Mouse (Mus musculus): ENCODE measurements around the gene Dnal4. TPM values are rescaled to one million over a fixed set of nuclear protein-coding genes. Genes with fewer than 3 reads are reported as not detected.

Dnal4 gene
- total and polyA plus RNA-seq, 3 experiments = 13.9 to 43.0 (median 24.8) TPM

DNA sequence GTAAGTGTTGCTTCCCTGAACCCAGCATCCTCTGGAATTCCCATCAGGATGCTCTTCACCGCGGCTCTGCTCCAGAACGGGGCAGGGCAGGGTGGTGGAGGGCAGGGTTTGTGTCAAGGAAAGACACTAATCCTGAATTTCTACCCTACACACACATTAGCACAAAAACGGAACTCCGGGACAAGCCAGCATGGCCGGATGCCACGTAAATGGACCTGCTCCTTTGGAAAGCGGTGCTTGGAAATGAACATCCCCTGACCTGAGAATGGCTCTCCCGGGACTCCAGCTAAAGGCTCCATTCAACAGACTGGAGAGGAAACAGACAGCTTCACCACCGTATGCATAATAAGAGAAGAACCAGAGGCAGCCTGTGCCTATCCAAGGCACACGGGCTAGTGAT, 23.1 kb upstream of the Dnal4 start:
- no peak for DNase-seq

DNA sequence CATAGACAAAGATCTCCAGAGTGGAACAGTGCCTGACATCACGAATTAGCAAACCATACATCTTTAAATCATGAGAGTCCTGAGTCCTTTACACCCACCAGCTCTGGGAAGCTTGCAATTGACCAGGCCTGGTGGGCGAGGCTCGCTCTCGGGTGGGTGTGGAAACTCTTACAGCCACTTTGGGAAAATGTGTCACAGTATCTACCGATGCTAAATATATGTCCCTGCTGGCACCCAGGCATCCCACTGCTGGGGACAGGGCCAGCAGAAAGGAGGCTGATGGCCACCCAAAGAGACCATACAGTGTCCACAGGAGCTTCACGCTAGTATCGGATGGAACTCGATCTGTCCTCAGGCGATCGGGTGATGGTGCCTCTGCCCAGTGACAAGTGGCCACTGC, 20.9 kb upstream of the Dnal4 start:
- no peak for DNase-seq

DNA sequence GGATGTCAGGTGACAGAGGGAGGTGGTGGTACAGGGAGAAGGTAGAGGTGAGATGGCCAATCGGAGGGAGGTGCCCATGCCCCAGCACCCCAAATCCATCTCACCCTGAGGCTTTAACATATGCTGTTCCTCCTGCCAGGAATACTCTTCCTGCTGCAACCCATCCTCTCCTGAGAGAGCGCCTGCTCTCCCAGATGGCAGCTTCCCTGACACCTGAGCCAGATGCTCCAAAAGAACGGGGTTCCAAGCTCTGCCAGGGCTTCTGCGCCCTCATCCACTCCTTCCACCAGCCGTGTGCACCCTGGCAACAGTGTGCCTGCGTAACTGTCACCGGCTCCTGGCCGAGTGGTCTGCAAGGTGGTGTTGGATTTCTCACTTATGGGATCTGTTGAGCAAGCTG, 20.0 kb upstream of the Dnal4 start:
- no peak for DNase-seq

DNA sequence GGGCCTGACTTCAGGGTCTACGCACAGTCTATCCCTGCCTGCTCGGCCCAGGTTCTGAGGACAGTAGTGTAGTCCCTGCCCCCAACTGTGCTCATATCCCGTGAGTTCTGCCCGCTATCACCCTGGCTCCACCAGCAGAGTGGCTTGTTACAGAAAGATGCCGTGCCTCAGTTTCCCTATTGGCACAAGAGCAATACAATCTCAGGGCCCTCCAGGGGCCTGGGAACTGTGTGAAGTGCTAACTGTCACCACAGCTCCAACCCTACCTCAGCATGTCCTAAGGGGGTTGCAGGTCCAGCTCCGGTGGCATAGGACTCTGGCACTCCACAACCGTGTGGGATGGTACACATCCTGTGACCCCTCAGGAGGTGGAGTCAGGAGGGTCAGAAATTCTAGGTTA, 19.4 kb upstream of the Dnal4 start:
- DNase-seq = no peak

DNA sequence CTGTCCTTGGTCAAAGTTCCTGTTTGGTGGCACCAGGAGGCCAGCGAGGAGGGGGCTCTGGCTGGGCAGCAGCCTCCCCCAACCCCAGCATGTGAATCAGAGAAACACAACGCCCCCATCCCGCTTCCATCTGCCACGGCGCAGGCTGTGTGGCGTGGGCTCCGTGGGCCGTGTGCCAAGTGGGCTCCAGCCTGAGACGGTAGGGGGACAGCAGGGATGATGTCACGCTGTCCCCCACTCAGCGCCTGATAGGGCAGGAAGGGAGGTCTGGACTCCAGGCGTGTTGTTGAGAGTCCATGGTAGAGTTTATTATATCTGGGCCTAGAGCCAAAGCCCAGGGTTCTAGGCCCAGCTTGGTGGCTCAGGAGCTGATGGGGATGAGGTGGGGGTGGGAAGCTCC, 18.6 kb upstream of the Dnal4 start:
- no peak for DNase-seq

DNA sequence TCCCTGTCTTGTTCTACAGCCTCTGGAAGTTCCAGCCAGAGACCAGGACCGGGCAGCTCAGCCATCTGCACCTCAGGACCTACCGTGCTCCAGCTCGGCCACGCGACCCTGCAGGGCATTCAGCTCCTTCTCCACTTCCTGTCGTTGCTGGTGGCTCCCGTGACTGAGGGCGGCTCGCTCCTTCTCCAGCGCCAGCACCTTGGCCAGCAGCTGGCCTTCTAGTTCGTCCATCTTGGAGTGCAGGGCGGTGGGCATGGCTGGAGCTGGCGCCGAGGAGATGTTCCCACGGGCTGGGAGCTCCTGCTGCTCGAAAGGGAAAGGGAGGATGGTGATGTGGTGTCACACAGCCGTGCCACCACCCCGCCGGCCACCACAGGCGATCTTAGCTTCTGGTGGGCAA, 16.5 kb upstream of the Dnal4 start:
- DNase-seq = no peak

DNA sequence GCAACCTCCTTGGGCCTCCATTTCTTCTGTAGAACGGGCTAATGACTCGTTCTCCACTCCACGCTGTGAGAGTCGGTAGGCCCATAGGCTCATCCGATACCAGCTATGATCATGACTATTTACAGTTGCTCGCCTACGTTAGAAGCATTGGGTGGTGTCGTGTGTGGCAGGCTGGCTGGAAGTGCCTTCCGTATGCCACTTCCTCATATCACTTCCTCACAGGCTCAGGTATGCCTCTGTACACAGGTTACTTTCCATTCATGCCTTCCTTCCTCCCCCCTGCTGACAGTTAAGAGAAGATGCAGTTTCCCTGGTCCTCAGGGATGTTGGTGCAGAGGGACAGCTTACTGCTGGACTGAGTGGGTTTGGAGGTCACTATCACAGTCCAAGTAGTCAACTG, 15.4 kb upstream of the Dnal4 start:
- DNase-seq = no peak

DNA sequence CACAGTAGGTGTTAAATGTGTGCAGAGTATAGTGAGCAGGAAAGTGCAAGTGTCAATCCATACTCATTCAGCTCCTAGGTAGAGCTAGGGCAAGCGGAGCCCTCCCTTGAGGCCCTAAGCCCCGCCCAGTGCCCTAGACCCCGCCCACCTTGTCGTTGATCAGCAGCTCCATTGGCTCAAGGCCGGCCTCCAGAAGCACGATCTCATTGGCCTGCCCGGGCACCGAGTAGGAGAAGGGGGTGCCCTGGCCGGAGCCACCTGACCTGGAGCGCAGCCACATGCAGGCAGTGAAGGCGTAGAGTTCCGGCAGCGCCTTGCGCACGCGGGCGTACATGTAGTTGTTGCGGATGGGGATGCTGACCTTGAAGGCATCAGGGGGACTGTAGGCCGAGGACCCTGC, 14.8 kb upstream of the Dnal4 start:
- DNase-seq = no peak

DNA sequence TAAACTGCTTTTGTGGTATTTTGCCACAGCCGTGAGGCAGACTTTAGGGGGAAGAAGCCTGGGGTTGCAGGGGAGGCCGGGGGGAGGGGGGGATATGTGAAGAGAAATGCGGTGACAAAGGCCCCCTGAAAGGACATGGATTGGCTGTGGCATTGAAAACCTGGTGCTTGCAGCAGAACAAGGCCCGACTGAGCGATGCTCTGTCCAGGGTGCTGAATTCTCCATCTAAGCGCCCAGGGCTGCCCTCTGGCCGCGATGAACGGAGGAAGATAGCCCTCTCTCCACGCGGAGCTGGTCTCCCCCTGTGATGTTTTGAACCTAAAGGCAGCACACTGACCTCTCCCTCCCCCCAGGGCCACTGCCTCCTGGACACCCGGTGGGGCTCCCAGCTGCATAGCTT, 13.9 kb upstream of the Dnal4 start:
- peak; percentile 61 for DNase-seq

DNA sequence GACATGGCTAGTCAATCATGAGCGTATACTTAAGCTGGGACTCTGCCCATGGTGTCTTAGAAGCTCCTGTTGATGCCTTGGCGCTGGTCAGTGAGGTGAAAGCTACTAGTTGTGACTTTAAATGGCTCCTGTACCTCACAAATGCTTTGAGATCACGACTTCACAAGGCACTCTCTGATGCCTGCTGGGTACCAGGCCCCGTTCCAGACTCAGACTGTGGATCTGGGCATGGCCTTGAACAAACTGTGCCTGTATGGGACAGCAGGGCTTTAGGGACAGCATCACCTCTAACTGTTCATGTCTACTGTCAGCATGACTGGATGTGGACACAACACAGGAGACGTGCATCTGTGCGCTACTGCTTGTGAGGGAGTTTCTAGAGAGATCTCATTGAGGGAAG, 13.3 kb upstream of the Dnal4 start:
- no peak for DNase-seq

DNA sequence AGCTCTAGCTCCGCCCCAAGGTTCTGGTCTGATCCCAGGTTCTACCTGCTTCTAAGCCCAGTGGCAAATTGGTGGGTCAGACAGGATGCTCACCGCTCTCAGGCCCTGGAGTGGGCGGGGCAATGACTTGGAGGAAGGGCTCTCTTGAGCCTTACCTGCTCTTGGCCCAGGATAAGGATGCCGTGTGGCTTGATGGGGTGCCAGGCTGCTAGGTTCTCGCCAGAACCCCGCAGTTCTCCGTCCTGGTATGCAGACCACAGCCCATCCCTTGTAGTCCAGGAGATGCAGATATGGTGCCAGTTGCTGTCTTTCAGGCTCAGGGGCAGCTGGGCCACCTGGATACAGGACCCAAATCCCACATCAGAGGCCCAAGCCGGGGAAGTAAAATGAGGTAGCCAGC, 12.5 kb upstream of the Dnal4 start:
- DNase-seq = no peak

DNA sequence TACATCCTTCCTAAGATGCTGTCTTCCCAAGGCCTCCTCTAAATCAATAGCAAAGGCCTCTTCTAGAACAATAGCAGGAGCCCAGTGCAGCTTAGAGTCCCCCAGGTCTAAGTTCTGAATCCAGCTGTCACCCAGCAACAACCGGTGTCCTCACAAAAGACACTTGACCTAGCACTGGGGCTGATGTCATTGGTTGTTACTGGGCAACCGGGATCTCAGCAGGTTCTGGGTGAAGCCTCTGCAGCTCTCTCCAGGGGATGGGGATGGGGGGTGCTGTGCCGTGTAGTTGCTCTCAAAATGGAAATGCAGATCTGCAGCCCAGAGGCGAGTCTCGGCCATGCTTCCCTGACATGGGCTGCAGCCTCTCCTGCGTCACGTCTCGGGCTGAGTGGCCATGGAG, 10.2 kb upstream of the Dnal4 start:
- DNase-seq = no peak

DNA sequence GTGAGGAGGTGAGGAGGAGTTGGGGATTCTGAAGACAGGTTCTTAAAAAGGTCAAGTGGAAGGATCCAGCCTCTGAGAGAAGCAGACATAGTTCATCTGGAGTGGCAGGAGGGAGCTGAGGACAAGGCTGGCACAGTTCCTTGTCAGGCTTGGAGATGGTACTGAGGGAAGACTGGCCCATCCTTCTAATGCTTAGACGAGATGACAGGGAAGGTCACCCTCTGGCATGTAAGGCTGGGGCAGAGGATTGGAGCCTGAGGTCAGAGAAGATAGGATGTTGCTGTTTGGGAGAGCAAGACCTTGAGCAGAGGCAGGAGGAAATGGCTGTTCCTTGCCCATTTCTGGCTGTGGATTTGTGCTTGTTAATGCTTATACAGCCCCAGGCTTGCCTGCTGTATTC, 7.4 kb upstream of the Dnal4 start:
- DNase-seq = peak; percentile 51

DNA sequence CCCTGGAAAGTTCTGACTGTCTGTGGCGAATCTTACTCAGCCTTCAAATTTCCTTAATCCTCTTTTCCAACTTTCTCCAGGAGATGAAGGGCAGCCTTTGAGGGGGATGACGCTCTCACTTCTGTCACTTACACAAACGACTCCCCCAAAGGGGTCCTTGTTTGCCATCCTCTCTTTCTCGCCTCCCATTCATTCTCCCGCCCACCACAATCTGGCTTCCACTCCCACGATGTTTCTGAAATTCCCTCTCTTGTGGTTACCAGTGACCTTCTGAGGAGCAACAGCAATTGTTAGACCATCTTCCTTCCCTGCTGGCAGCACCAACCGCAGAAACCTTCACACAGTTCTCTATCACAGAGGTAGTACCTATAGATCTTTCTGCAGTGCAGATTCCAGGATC, 2.0 kb downstream of the Dnal4 start:
- DNase-seq = no peak

DNA sequence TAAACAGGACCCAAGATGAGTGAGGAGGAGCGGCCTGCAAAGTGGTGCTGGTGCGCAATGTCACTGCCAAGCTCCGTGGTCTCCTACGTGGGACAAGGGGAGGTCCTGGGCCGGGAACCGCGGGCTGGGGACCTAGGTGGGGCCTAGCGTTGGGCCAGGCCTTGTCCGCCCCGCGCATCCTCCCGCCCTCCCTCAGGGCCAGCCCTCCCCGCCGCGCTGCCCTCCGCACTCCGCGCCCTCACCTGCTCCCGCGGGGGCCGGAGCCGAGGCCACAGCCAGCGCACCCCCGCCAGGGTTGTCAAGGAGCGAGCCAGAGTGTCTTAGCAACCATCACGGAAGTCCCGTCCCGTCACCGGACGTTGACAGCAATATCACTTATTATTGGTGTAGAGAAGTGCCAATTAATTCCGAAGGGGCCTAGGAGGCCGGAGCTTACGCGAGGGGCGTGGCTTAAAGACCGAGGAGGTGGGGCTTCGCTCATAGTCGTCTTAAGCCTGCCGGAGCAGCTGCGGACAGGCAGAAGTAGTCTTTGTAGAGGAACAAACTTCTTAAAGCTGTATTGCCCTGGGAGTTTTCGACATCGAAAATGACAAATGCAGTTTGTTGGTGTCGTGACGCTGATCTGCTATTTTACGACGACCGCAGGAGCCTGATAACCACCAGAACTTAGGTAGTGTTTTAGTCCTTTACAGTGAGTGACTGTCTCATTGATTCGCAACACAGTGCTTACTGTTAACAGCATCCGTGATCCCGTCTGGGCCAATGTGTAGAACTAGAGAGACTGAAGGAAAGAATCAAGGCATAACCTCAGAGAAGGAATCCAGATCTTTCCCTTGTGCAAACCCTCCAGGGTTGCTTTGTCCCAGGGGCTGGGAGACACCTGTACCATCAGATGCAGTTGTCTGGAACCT, 3.3 kb downstream of the Dnal4 start:
- DNase-seq = peak; percentile 98

DNA sequence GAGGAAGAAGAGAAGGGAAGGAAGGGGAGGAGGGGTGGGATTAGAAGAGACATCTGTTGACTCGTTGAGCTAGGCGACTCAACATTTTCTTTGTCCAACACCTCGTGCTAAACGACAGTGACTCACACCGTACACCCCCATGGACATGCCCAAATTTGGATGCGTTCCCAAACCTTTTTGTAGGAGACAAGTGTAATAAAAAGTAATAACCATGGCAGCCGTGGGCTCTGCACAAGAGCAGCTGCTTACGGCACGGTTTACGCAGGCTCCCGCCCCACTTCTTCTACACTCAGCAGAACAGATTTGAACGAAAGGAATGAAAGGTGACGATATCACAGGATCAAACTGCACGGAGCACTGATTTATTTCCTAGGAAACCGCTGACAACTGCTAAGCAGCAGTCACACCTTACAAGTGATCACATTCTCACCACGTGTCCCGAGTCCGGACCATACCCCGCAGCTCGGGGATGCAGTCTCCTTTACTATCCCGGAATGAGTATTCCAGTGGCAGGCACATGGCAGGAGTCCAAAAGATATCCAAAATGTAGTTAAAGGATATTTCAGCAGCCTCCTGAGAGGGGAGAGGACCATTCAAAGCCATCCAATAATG, 6.9 kb downstream of the Dnal4 start:
- no peak for DNase-seq

DNA sequence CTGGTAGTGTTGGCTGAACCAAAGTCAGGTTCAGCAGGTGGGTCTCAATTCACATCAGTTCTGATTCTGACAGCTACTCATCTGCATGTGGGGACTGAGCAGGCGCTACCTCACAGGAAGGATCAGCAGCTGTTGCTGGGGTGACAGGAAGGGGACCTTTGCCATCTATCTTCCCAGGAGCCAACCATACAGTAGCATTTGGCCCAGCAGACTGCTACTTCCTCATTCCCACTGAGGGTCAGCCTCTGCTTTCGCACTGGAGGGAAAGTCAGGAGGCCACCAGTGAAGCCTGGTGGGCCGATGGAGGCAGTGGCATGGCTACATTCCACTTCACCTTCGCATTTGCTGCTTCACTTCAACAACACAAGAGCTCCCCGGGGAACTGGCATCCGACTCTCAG, 9.3 kb downstream of the Dnal4 start:
- no peak for DNase-seq

DNA sequence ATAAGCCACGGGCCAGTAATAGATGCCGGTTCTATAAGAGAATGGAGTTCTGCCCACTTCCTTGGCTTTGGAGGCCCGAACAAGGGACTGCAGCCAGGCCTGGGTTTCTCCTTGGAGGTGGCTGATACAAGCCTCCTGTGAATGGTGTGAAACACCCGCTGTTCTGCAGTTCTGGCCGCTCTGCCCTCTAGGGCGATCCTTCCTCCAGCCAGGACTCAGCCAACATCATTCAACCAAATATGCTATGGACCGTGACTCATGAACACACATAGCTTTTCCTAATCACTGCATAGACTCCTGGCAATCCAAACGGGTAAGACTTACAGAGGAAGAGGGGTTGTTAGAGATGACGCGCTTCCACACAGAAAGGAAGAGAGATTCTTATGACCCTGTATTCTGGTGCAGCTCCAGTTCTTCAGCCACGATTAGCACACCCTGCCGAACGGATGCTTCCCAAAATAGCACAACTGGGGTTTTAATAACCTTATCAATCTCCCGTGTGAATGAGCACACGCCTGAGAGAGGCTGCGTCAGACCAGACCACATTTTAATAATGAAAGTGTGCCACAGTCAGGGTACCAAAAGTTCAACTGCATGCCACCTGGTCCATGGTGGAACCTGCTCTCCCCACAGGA, 10.2 kb downstream of the Dnal4 start:
- no peak for DNase-seq

DNA sequence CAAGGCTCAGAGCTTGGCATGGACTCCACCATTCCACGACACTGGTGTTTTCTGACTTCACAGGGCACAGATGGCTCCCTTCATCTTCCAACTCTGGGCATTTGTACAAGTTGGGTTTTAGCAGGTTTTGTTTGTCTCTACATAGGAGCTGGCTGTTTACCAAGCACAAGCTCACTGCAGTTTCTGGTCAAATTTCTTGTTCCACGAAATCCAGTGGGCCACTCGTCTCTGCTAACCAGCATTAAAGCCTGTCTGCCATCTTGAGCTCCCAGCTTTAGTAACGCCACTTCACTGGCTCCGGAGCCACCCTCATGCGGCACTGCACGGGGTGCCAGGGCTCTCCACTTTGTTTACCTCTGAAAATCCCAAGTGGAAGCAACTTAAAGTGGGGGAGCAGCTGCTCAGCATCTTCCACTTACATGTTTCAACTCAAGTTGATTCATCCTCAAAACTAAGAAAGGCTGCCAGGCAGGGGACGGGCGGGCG, 11.0 kb downstream of the Dnal4 start:
- no peak for DNase-seq

DNA sequence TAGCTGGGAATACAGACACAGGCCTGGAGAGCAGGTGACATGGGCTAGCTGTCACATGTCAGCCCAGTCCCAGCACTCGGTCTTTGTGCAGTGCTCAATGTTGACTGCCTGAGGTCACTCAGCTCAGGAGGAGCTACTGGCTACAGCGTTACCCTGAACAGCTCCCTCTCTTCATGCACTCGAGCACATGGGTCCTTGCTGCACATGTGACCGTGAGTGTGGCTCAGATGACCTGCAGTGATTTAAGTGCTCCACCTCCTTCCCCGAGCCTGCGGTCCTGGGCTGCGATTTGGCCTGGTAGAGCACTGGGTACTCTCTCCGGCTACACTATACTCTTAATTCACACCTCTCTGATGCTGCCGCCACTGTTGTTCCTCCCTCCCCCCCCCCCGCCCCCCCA, 11.5 kb downstream of the Dnal4 start:
- DNase-seq = no peak

DNA sequence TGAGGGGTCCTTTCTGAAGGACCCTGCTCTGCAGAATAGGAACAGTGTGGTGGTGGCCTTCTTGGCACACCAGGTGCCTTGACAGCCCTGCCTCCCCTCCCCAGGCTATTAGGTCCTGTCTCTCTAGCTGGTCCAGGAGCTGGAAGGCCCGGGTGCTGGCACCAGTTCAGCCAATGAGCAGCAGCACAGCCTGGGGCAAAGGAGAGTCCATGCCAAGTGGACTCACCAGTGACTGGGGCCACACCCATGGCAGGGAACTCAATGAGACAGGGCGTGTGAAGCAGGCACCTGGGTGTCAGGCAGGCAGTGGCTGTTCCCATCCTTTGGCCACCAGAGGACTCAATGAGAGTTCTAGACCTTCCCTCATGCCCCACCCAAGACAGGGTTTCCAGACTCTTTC, 12.3 kb downstream of the Dnal4 start:
- peak; percentile 28 for DNase-seq

DNA sequence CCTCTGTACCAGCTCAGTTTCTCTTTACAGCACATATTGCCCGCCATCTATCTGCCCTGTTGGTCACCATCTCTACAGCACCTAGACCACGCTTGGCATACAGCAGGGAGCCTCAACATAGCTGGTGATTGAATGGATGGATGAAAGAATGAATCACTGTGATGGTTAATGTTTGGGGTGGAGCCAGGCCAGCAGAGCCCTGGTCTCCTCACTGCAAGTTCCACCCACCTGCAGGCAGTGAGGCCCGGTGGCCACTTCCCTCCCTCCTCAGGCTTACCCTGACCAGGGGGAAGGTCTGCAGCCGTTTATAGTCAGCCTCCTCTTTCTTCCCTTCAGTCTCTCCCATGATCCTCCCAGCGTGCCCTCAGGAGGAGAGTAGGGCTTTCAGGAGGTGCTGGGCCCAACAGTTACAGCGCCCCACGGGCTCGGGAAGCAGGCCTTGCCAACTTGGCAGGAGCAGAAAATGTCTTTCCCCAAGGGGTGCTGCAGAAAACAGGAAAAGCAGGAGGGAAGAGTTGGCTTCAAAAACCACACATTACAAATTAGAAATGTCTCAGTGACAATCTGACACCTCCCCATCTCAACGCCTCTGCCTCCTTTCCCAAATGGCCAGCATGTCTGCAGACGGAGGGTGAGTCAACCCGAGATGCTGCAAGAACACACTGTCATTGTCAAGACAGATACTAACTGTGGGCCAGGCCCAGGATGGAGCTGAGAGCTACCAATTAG, 12.9 kb downstream of the Dnal4 start:
- DNase-seq = no peak
